Mouse (Mus musculus): ENCODE measurements at regions not wholly inside any gene's neighbourhood (a gene's known extent, or its start where the extent isn't known, plus 50 kb on each side); places are given as distances from the start of the nearest gene placed in this dataset.
A peak's percentile ranks its signal among the peaks of the same experiment; 100 is the strongest.

GRCm38 (mm10) chr3:35221183-35221582 lies 532.7 kb upstream of the Atp11b start:
- Histone ChIP-seq H3K27ac (ENCODE audit: low read depth, low read length) (no peak overlapping the region), H3K4me2 (replicated peaks; ENCODE audit: low read depth, low read length) (no peak overlapping the region), H3K27me3 (ENCODE audit: control insufficient read depth, insufficient read depth, low read length) (no peaks in the 10 kb centered on the region), H3K9ac (ENCODE audit: low read depth, low read length) (no peak overlapping the region), H3K4me1 (ENCODE audit: control insufficient read depth, insufficient read depth, low read length) (no peaks in the 10 kb centered on the region), H3K36me3 (ENCODE audit: control insufficient read depth, insufficient read depth, low read length) (no peaks in the 10 kb centered on the region), H3K9me3 (ENCODE audit: control insufficient read depth, low read length) (no peaks in the 10 kb centered on the region), H3K4me3 (ENCODE audit: low read length) (no peak overlapping the region)
- WGBS, result 27% methylated on average over 3 of the region's 3 CpGs
- ATAC-seq (ENCODE audit: low FRiP score, low TSS enrichment), result no peak

DNA sequence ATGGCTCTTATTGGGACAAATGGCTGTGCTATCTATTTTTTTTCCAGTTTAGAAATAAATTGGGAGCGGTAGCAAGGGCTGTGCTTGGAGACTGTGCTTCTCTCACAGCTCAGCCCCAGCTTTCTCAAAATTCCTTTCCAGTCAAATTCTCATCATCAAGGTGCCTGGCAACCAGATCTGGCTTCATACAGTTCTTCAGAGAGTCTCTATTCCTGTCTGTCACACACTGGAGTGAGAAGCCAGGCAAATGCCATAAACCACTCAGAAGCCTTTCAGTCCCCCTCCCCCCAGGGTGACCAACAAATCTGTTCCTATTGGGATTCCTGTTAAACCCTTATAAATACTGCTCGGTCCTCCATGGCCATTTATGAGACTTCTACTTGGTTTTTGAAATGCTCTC lies 531.7 kb upstream of the Atp11b start:
- no peak overlapping the region for H3K4me2 ChIP-seq (replicated peaks; ENCODE audit: low read depth, low read length)
- no peak overlapping the region for H3K27ac ChIP-seq (ENCODE audit: low read depth, low read length)
- ATAC-seq (ENCODE audit: low FRiP score, low TSS enrichment), result no peak
- H3K36me3 ChIP-seq (ENCODE audit: control insufficient read depth, insufficient read depth, low read length), result no peaks in the 10 kb centered on the region
- no peak overlapping the region for H3K9ac ChIP-seq (ENCODE audit: low read depth, low read length)
- 40% methylated on average over 2 of the region's 2 CpGs for WGBS
- no peaks in the 10 kb centered on the region for H3K27me3 ChIP-seq (ENCODE audit: control insufficient read depth, insufficient read depth, low read length)
- H3K4me3 ChIP-seq (ENCODE audit: low read length), result no peak overlapping the region
- H3K9me3 ChIP-seq (ENCODE audit: control insufficient read depth, low read length), result no peaks in the 10 kb centered on the region
- no peaks in the 10 kb centered on the region for H3K4me1 ChIP-seq (ENCODE audit: control insufficient read depth, insufficient read depth, low read length)

DNA sequence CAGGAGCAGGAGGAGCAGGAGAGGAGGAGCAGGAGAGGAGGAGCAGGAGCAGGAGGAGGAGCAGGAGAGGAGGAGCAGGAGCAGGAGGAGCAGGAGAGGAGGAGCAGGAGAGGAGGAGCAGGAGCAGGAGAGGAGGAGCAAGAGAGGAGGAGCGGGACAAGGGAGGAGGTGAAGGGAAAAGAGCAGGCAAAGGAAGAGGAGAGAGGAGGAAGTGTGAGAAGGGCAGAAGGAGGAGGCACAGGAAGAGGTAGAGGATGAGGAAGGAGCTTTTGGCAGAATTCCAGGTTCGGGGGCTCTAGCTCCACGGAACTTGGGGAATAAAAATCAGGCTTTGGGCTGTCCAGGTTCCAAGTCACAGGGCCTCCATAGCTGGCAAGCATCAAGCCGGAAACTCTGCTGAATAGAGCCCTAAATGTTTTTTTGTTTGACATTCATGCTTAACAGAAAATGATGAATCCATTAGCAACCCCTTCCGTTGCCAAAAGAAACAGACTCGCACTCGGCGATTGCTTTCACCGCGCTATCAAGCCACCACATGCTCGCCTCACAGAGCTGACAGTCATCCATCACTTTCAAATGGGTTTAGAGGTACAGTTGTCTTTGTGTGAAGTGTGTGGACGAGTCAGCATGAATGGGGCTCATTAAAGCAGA lies 528.7 kb upstream of the Atp11b start:
- H3K9me3 ChIP-seq (ENCODE audit: control insufficient read depth, low read length), result no peaks in the 10 kb centered on the region
- no peak overlapping the region; the same call in 1 of the 2 replicates for H3K9ac ChIP-seq (ENCODE audit: low read depth, low read length)
- peak overlapping the region; percentile 24; the same call in 1 of the 2 replicates for H3K4me2 ChIP-seq (replicated peaks; ENCODE audit: low read depth, low read length)
- H3K36me3 ChIP-seq (ENCODE audit: control insufficient read depth, insufficient read depth, low read length), result no peaks in the 10 kb centered on the region
- no peaks in the 10 kb centered on the region for H3K27me3 ChIP-seq (ENCODE audit: control insufficient read depth, insufficient read depth, low read length)
- ATAC-seq (ENCODE audit: low FRiP score, low TSS enrichment), result peak; percentile 83; the same call in 1 of the 2 replicates
- H3K4me3 ChIP-seq (ENCODE audit: low read length), result no peak overlapping the region
- H3K27ac ChIP-seq (ENCODE audit: low read depth, low read length), result no peak overlapping the region
- H3K4me1 ChIP-seq (ENCODE audit: control insufficient read depth, insufficient read depth, low read length), result no peaks in the 10 kb centered on the region
- 16% methylated on average over 12 of the region's 12 CpGs for WGBS

- Histone ChIP-seq H3K4me3 (ENCODE audit: low read length) (no peak overlapping the region), H3K36me3 (ENCODE audit: control insufficient read depth, insufficient read depth, low read length) (no peaks in the 10 kb centered on the region), H3K4me2 (replicated peaks; ENCODE audit: low read depth, low read length) (no peak overlapping the region; the same call in 1 of the 2 replicates), H3K9me3 (ENCODE audit: control insufficient read depth, low read length) (no peaks in the 10 kb centered on the region), H3K4me1 (ENCODE audit: control insufficient read depth, insufficient read depth, low read length) (no peaks in the 10 kb centered on the region), H3K27me3 (ENCODE audit: control insufficient read depth, insufficient read depth, low read length) (no peaks in the 10 kb centered on the region), H3K27ac (ENCODE audit: low read depth, low read length) (no peak overlapping the region), H3K9ac (ENCODE audit: low read depth, low read length) (no peak overlapping the region)
- no peak for ATAC-seq (ENCODE audit: low FRiP score, low TSS enrichment)
- 63% methylated on average over 3 of the region's 3 CpGs for WGBS
These were observed 528.0 kb upstream of the Atp11b start for GRCm38 (mm10) chr3:35225774-35226365.

DNA sequence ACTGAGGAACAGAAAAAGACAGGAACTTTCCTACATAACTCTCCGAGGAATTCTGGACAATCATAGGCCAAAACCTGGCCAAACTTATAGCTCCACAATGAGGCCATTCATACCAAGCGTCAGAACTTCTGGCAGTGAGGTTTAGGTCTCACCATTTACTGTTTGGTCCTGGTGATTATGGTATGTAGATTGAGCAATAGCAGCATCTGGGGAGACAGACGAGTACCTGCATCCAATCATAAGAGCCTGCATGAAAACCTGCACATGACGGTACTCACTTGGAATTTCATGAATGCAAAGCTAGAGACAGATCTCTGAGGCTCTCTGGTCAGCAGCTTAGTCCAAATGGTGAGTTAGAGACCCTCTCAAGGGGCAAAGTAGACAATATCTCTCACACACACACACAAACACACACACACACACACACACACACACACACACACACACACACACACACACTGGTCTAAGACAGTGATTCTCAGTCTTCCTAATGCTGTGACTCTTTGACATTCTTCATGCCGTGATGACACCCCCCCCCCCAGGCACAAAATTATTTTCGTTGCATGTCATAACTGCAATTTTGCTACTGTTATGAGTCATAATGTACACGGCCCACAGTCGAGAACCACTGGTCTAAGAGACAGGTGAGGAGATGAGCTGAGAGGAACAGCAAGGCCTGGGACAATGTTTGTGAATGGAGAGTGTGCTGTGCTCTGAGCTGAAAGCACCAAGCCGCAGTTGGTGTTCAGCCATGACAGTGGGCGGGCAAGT lies 522.6 kb upstream of the Atp11b start:
- H3K27ac ChIP-seq (ENCODE audit: low read depth, low read length), result no peak overlapping the region
- no peaks in the 10 kb centered on the region for H3K9me3 ChIP-seq (ENCODE audit: control insufficient read depth, low read length)
- H3K4me3 ChIP-seq (ENCODE audit: low read length), result no peak overlapping the region
- 86% methylated on average over 10 of the region's 10 CpGs for WGBS
- no peak overlapping the region for H3K9ac ChIP-seq (ENCODE audit: low read depth, low read length)
- no peaks in the 10 kb centered on the region for H3K36me3 ChIP-seq (ENCODE audit: control insufficient read depth, insufficient read depth, low read length)
- no peaks in the 10 kb centered on the region for H3K27me3 ChIP-seq (ENCODE audit: control insufficient read depth, insufficient read depth, low read length)
- no peak overlapping the region for H3K4me2 ChIP-seq (replicated peaks; ENCODE audit: low read depth, low read length)
- H3K4me1 ChIP-seq (ENCODE audit: control insufficient read depth, insufficient read depth, low read length), result no peaks in the 10 kb centered on the region
- ATAC-seq (ENCODE audit: low FRiP score, low TSS enrichment), result no peak

GRCm38 (mm10) chr3:35232487-35232886 lies 521.4 kb upstream of the Atp11b start:
- Histone ChIP-seq H3K27me3 (ENCODE audit: control insufficient read depth, insufficient read depth, low read length) (no peaks in the 10 kb centered on the region), H3K9ac (ENCODE audit: low read depth, low read length) (no peak overlapping the region), H3K9me3 (ENCODE audit: control insufficient read depth, low read length) (no peaks in the 10 kb centered on the region), H3K27ac (ENCODE audit: low read depth, low read length) (no peak overlapping the region), H3K36me3 (ENCODE audit: control insufficient read depth, insufficient read depth, low read length) (no peaks in the 10 kb centered on the region), H3K4me3 (ENCODE audit: low read length) (no peak overlapping the region), H3K4me2 (replicated peaks; ENCODE audit: low read depth, low read length) (no peak overlapping the region), H3K4me1 (ENCODE audit: control insufficient read depth, insufficient read depth, low read length) (no peaks in the 10 kb centered on the region)
- WGBS, result 48% methylated on average over 1 of the region's 1 CpGs
- no peak for ATAC-seq (ENCODE audit: low FRiP score, low TSS enrichment)

DNA sequence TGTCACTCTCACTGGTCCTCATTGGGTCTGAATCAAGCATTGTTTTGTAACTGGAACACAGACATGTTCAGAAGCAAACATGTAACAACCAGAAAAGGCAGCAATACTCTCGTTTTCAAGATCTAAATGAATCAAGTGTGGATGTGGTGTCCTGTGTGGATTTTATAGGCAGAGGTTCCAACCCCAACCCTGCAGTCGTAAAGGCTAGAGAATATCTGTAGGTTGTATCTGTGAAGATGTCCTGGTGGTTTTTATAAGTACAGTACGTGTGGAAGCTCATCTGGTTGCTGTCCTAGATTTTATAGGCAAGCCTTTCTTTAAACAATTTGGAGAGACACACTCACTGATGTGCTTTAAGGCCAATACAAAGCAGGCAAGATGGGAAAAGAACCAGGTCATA lies 518.8 kb upstream of the Atp11b start:
- Histone ChIP-seq H3K36me3 (ENCODE audit: control insufficient read depth, insufficient read depth, low read length) (no peaks in the 10 kb centered on the region), H3K4me1 (ENCODE audit: control insufficient read depth, insufficient read depth, low read length) (no peaks in the 10 kb centered on the region), H3K9ac (ENCODE audit: low read depth, low read length) (no peak overlapping the region), H3K9me3 (ENCODE audit: control insufficient read depth, low read length) (no peaks in the 10 kb centered on the region), H3K27me3 (ENCODE audit: control insufficient read depth, insufficient read depth, low read length) (no peaks in the 10 kb centered on the region), H3K4me3 (ENCODE audit: low read length) (no peak overlapping the region), H3K27ac (ENCODE audit: low read depth, low read length) (no peak overlapping the region), H3K4me2 (replicated peaks; ENCODE audit: low read depth, low read length) (no peak overlapping the region)
- WGBS, result 75% methylated on average over 3 of the region's 3 CpGs
- no peak for ATAC-seq (ENCODE audit: low FRiP score, low TSS enrichment)

DNA sequence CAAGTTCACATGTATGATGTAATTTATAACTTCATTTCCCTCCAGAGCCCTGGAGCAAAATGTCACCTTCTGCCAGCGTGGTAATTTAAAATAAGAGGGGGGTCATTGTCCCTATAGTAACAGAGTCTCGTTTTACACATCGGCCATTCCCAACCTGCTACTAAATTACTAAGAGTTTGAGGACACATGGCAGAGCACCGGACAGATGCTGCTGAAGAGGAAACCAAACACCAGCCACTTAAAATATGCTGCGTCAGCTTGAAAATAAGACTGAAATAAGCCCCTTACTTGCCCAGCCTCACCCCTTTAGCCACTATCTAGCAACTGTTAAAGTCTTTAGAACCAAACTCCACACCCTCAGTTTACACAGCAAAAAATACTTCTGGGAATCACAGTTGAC lies 518.1 kb upstream of the Atp11b start:
- H3K4me2 ChIP-seq (replicated peaks; ENCODE audit: low read depth, low read length), result no peak overlapping the region
- no peaks in the 10 kb centered on the region for H3K27me3 ChIP-seq (ENCODE audit: control insufficient read depth, insufficient read depth, low read length)
- no peaks in the 10 kb centered on the region for H3K4me1 ChIP-seq (ENCODE audit: control insufficient read depth, insufficient read depth, low read length)
- no peaks in the 10 kb centered on the region for H3K9me3 ChIP-seq (ENCODE audit: control insufficient read depth, low read length)
- no peak overlapping the region for H3K4me3 ChIP-seq (ENCODE audit: low read length)
- WGBS, result 12% methylated on average over 5 of the region's 5 CpGs
- no peaks in the 10 kb centered on the region for H3K36me3 ChIP-seq (ENCODE audit: control insufficient read depth, insufficient read depth, low read length)
- H3K27ac ChIP-seq (ENCODE audit: low read depth, low read length), result no peak overlapping the region
- H3K9ac ChIP-seq (ENCODE audit: low read depth, low read length), result no peak overlapping the region
- peak; percentile 65; the same call in 1 of the 2 replicates for ATAC-seq (ENCODE audit: low FRiP score, low TSS enrichment)

GRCm38 (mm10) chr3:35237342-35237741 lies 516.6 kb upstream of the Atp11b start:
- H3K4me2 ChIP-seq (replicated peaks; ENCODE audit: low read depth, low read length), result no peak overlapping the region
- H3K4me3 ChIP-seq (ENCODE audit: low read length), result no peak overlapping the region
- H3K36me3 ChIP-seq (ENCODE audit: control insufficient read depth, insufficient read depth, low read length), result no peaks in the 10 kb centered on the region
- WGBS, result 84% methylated on average over 6 of the region's 6 CpGs
- no peaks in the 10 kb centered on the region for H3K27me3 ChIP-seq (ENCODE audit: control insufficient read depth, insufficient read depth, low read length)
- no peaks in the 10 kb centered on the region for H3K4me1 ChIP-seq (ENCODE audit: control insufficient read depth, insufficient read depth, low read length)
- no peak for ATAC-seq (ENCODE audit: low FRiP score, low TSS enrichment)
- H3K27ac ChIP-seq (ENCODE audit: low read depth, low read length), result no peak overlapping the region
- no peaks in the 10 kb centered on the region for H3K9me3 ChIP-seq (ENCODE audit: control insufficient read depth, low read length)
- no peak overlapping the region for H3K9ac ChIP-seq (ENCODE audit: low read depth, low read length)
